ENCODE assay signal across 23 mouse cellular contexts in genomic region chr3:72790611-72791010, GRCm38 (mm10).
A peak's percentile ranks its signal among the peaks of the same experiment; 100 is the strongest.
DNase-seq lines count a peak whose midpoint lies in the region; ATAC-seq and TF ChIP-seq lines count a peak whose summit lies in the region.
"Had no signal": no experiment of that assay in that cellular context is flagged by ENCODE, and none has a peak within 500 bp of the region (broad histone marks: within the 10 kb centered on the region; RNA-seq: fewer than 3 reads in every experiment).

No protein-coding gene starts in this region.

- no peak for ATAC-seq in hindbrain, postnatal 0 days
- no peak for ATAC-seq in hindbrain, embryonic 11.5 days (ENCODE audit: low FRiP score)
- ATAC-seq in midbrain, embryonic 12.5 days (ENCODE audit: low FRiP score, low read depth), result peak; percentile 49; the same call in 1 of the 2 replicates
- no peak for ATAC-seq in midbrain, embryonic 16.5 days
- no peak for ATAC-seq in embryonic facial prominence, embryonic 14.5 days (ENCODE audit: low read depth)
- peak; percentile 85 for ATAC-seq in forebrain, postnatal 0 days
- ATAC-seq: liver, postnatal 0 days; Patski had no signal

- H3K4me3 ChIP-seq in hindbrain, postnatal 0 days (ENCODE audit: low read length), result no peak overlapping the region
- no peak overlapping the region for H3K4me3 ChIP-seq in hindbrain, embryonic 11.5 days (ENCODE audit: low read depth, low read length)
- H3K4me3 ChIP-seq in midbrain, embryonic 12.5 days, result no peak overlapping the region
- no peak overlapping the region for H3K4me3 ChIP-seq in midbrain, embryonic 16.5 days (ENCODE audit: low read depth, low read length)
- no peak overlapping the region for H3K4me3 ChIP-seq in embryonic facial prominence, embryonic 14.5 days (ENCODE audit: low read depth, low read length)
- H3K4me3 ChIP-seq in forebrain, postnatal 0 days (ENCODE audit: low read depth, low read length), result no peak overlapping the region
- H3K4me3 ChIP-seq in gastrocnemius, adult 2 months, result no peak overlapping the region
- H3K4me3 ChIP-seq: embryonic facial prominence, embryonic 13.5 days; heart, adult 2 months; heart, embryonic 15.5 days; left cerebral cortex, adult 2 months had no signal

- no peaks in the 10 kb centered on the region for H3K36me3 ChIP-seq in hindbrain, postnatal 0 days (ENCODE audit: insufficient read depth, low read length)
- H3K36me3 ChIP-seq in hindbrain, embryonic 11.5 days (ENCODE audit: control insufficient read depth, insufficient read depth, low read length), result no peaks in the 10 kb centered on the region
- no peaks in the 10 kb centered on the region for H3K36me3 ChIP-seq in midbrain, embryonic 12.5 days
- no peaks in the 10 kb centered on the region for H3K36me3 ChIP-seq in midbrain, embryonic 16.5 days (ENCODE audit: control insufficient read depth, insufficient read depth, low read length)
- no peaks in the 10 kb centered on the region for H3K36me3 ChIP-seq in embryonic facial prominence, embryonic 14.5 days (ENCODE audit: control insufficient read depth, insufficient read depth, low read length)
- H3K36me3 ChIP-seq in forebrain, postnatal 0 days (ENCODE audit: insufficient read depth), result no peaks in the 10 kb centered on the region
- H3K36me3 ChIP-seq: embryonic facial prominence, embryonic 13.5 days; heart, embryonic 15.5 days had no signal

- H3K4me1 ChIP-seq in hindbrain, postnatal 0 days (ENCODE audit: insufficient read depth, low read length), result no peaks in the 10 kb centered on the region
- H3K4me1 ChIP-seq in hindbrain, embryonic 11.5 days (replicated peaks; ENCODE audit: control insufficient read depth, insufficient read depth, low read length), result no peaks in the 10 kb centered on the region
- peaks cover 6% of the 10 kb centered on the region; the same call in 1 of the 2 replicates for H3K4me1 ChIP-seq in midbrain, embryonic 12.5 days
- H3K4me1 ChIP-seq in midbrain, embryonic 16.5 days (ENCODE audit: control insufficient read depth, insufficient read depth, low read length), result peaks cover 3% of the 10 kb centered on the region; the same call in 1 of the 2 replicates
- no peaks in the 10 kb centered on the region for H3K4me1 ChIP-seq in embryonic facial prominence, embryonic 14.5 days (ENCODE audit: control insufficient read depth, insufficient read depth, low read length)
- H3K4me1 ChIP-seq in forebrain, postnatal 0 days (ENCODE audit: insufficient read depth), result no peaks in the 10 kb centered on the region
- H3K4me1 ChIP-seq: embryonic facial prominence, embryonic 13.5 days; heart, embryonic 15.5 days had no signal

- no peaks in the 10 kb centered on the region for H3K27me3 ChIP-seq in hindbrain, postnatal 0 days (ENCODE audit: insufficient read depth, low read length)
- no peaks in the 10 kb centered on the region for H3K27me3 ChIP-seq in hindbrain, embryonic 11.5 days (ENCODE audit: control insufficient read depth, insufficient read depth, low read length)
- H3K27me3 ChIP-seq in midbrain, embryonic 12.5 days, result no peaks in the 10 kb centered on the region
- H3K27me3 ChIP-seq in midbrain, embryonic 16.5 days (ENCODE audit: control insufficient read depth, insufficient read depth, low read depth, low read length), result no peaks in the 10 kb centered on the region
- H3K27me3 ChIP-seq in embryonic facial prominence, embryonic 14.5 days (replicated peaks; ENCODE audit: control insufficient read depth, insufficient read depth, low read length), result no peaks in the 10 kb centered on the region
- H3K27me3 ChIP-seq in forebrain, postnatal 0 days (ENCODE audit: insufficient read depth, low read length), result no peaks in the 10 kb centered on the region
- H3K27me3 ChIP-seq: embryonic facial prominence, embryonic 13.5 days; heart, embryonic 15.5 days; Patski had no signal

- peak; percentile 1 for DNase-seq in hindbrain, postnatal 0 days (ENCODE audit: low spot score)
- no peak for DNase-seq in hindbrain, embryonic 11.5 days (ENCODE audit: low spot score)
- DNase-seq in embryonic facial prominence, embryonic 14.5 days (ENCODE audit: low spot score), result peak; percentile 17
- DNase-seq in forebrain, postnatal 0 days, result peak; percentile 36
- DNase-seq in testis, postnatal 14 days (ENCODE audit: low spot score), result no peak
- no peak for DNase-seq in gastrocnemius, adult 2 months
- DNase-seq: adrenal gland, postnatal 36 days; cerebellum, postnatal 10 days; gastrocnemius, postnatal 10 days; heart, adult 2 months; kidney, adult 9 months; kidney, postnatal 4 days; liver; liver, postnatal 0 days; lung, postnatal 4 days; right cerebral cortex, postnatal 25 days; thymus, postnatal 36 days had no signal

- intact Hi-C loops in gastrocnemius, adult 2 months (cut with DNase I), result no loop called here

- no peak overlapping the region for H3K27ac ChIP-seq in hindbrain, postnatal 0 days
- no peak overlapping the region for H3K27ac ChIP-seq in hindbrain, embryonic 11.5 days (ENCODE audit: low read depth, low read length)
- no peak overlapping the region for H3K27ac ChIP-seq in midbrain, embryonic 12.5 days (replicated peaks)
- no peak overlapping the region for H3K27ac ChIP-seq in midbrain, embryonic 16.5 days (ENCODE audit: low read length)
- H3K27ac ChIP-seq in embryonic facial prominence, embryonic 14.5 days (replicated peaks; ENCODE audit: low read depth, low read length), result no peak overlapping the region
- H3K27ac ChIP-seq in forebrain, postnatal 0 days (ENCODE audit: low read depth, low read length), result no peak overlapping the region
- no peak overlapping the region for H3K27ac ChIP-seq in gastrocnemius, adult 2 months
- H3K27ac ChIP-seq: embryonic facial prominence, embryonic 13.5 days; heart, adult 2 months; heart, embryonic 15.5 days; left cerebral cortex, adult 2 months had no signal

- H3K9ac ChIP-seq in hindbrain, postnatal 0 days (replicated peaks; ENCODE audit: low read length), result no peak overlapping the region
- no peak overlapping the region for H3K9ac ChIP-seq in hindbrain, embryonic 11.5 days (ENCODE audit: low read depth, low read length)
- H3K9ac ChIP-seq in midbrain, embryonic 12.5 days (replicated peaks), result no peak overlapping the region
- H3K9ac ChIP-seq in midbrain, embryonic 16.5 days (ENCODE audit: low read depth, low read length), result no peak overlapping the region
- no peak overlapping the region for H3K9ac ChIP-seq in embryonic facial prominence, embryonic 14.5 days (ENCODE audit: low read depth, low read length)
- H3K9ac ChIP-seq in forebrain, postnatal 0 days, result no peak overlapping the region
- H3K9ac ChIP-seq: embryonic facial prominence, embryonic 13.5 days; heart, embryonic 15.5 days; liver, postnatal 0 days had no signal

- H3K9me3 ChIP-seq in hindbrain, postnatal 0 days (ENCODE audit: low read length), result no peaks in the 10 kb centered on the region
- no peaks in the 10 kb centered on the region for H3K9me3 ChIP-seq in hindbrain, embryonic 11.5 days (ENCODE audit: control insufficient read depth, low read length)
- H3K9me3 ChIP-seq in midbrain, embryonic 12.5 days, result no peaks in the 10 kb centered on the region
- H3K9me3 ChIP-seq in midbrain, embryonic 16.5 days (replicated peaks; ENCODE audit: control insufficient read depth, low read length, poor library complexity, severe bottlenecking), result no peaks in the 10 kb centered on the region
- H3K9me3 ChIP-seq in embryonic facial prominence, embryonic 14.5 days (ENCODE audit: control insufficient read depth, low read length), result no peaks in the 10 kb centered on the region
- H3K9me3 ChIP-seq in forebrain, postnatal 0 days (ENCODE audit: low read length), result no peaks in the 10 kb centered on the region
- H3K9me3 ChIP-seq: embryonic facial prominence, embryonic 13.5 days; heart, embryonic 15.5 days had no signal

- 43% methylated on average over 5 of the region's 5 CpGs for WGBS in hindbrain, postnatal 0 days
- WGBS in hindbrain, embryonic 11.5 days, result 61% methylated on average over 5 of the region's 5 CpGs
- 20% methylated on average over 5 of the region's 5 CpGs for WGBS in midbrain, embryonic 12.5 days
- 14% methylated on average over 5 of the region's 5 CpGs for WGBS in midbrain, embryonic 16.5 days
- WGBS in embryonic facial prominence, embryonic 14.5 days, result 55% methylated on average over 5 of the region's 5 CpGs
- WGBS in forebrain, postnatal 0 days, result 10% methylated on average over 5 of the region's 5 CpGs

- no peak for TF ChIP-seq CTCF in hindbrain, postnatal 0 days (IDR thresholded peaks at IDR 0.05; ENCODE audit: low read depth)
- no peak for TF ChIP-seq CTCF in forebrain, postnatal 0 days (IDR thresholded peaks at IDR 0.05; ENCODE audit: low read depth)
- TF ChIP-seq CTCF in gastrocnemius, adult 2 months (IDR thresholded peaks at IDR 0.05), result no peak

- H3K4me2 ChIP-seq in hindbrain, postnatal 0 days (ENCODE audit: low read depth, low read length), result no peak overlapping the region
- no peak overlapping the region for H3K4me2 ChIP-seq in hindbrain, embryonic 11.5 days (replicated peaks; ENCODE audit: low read depth, low read length)
- no peak overlapping the region for H3K4me2 ChIP-seq in midbrain, embryonic 12.5 days (replicated peaks)
- H3K4me2 ChIP-seq in midbrain, embryonic 16.5 days (ENCODE audit: low read length), result no peak overlapping the region
- no peak overlapping the region for H3K4me2 ChIP-seq in embryonic facial prominence, embryonic 14.5 days (ENCODE audit: low read depth, low read length)
- H3K4me2 ChIP-seq in forebrain, postnatal 0 days (ENCODE audit: low read depth), result no peak overlapping the region
- H3K4me2 ChIP-seq: embryonic facial prominence, embryonic 13.5 days; heart, embryonic 15.5 days had no signal

Comparison
In these comparisons a context has a peak if more than half of its experiments do, and no peak if none do; other contexts are left out.
1. ATAC-seq: peak in midbrain, embryonic 12.5 days (single experiment) and forebrain, postnatal 0 days (single experiment); none in hindbrain, postnatal 0 days (single experiment), hindbrain, embryonic 11.5 days (single experiment), midbrain, embryonic 16.5 days (single experiment) and embryonic facial prominence, embryonic 14.5 days (single experiment).
2. DNase-seq: peak in hindbrain, postnatal 0 days (single experiment), embryonic facial prominence, embryonic 14.5 days (single experiment) and forebrain, postnatal 0 days (single experiment); none in hindbrain, embryonic 11.5 days (single experiment), testis, postnatal 14 days (single experiment) and gastrocnemius, adult 2 months (single experiment).